Mouse (Mus musculus) liver, embryonic 11.5 days (tissue): ENCODE results near the gene Slc22a12. TPM values are rescaled to one million over a fixed set of nuclear protein-coding genes. Genes with fewer than 3 reads are reported as not detected.

Source experiments
- ATAC-seq: fragments of 200-750 bp; cut with Nextera tagmentation; replicated peaks from 2 replicates; pipeline ENCODE4 v1.8.0; 2017; ENCODE audit warnings: moderate number of reproducible peaks, mild to moderate bottlenecking, moderate TSS enrichment, moderate library complexity; ENCODE audit not compliant: low FRiP score
- DNase-seq: peaks from one replicate; pipeline ENCODE4 v3.0.0-alpha.2; 2017; ENCODE audit warnings: low spot score
- H3K27ac ChIP-seq: fragments of 300-500 bp; sonication (generic); 2 replicates; pipeline ENCODE4 v1.5.1; 2014; ENCODE audit warnings: mild to moderate bottlenecking, low read depth, low read length, control low read depth
- H3K27me3 ChIP-seq: fragments of 300-500 bp; sonication (generic); replicated peaks from 2 replicates; pipeline ENCODE4 v1.6.1; 2014; ENCODE audit warnings: low read length, mixed read lengths; ENCODE audit not compliant: control insufficient read depth, insufficient read depth
- H3K36me3 ChIP-seq: fragments of 300-500 bp; sonication (generic); 2 replicates; pipeline ENCODE4 v1.6.1; 2014; ENCODE audit warnings: mild to moderate bottlenecking, low read length, moderate library complexity, mixed read lengths; ENCODE audit not compliant: control insufficient read depth, insufficient read depth
- H3K4me1 ChIP-seq: fragments of 300-500 bp; sonication (generic); replicated peaks from 2 replicates; pipeline ENCODE4 v1.6.1; 2014; ENCODE audit warnings: low read length, mixed read lengths; ENCODE audit not compliant: control insufficient read depth, insufficient read depth
- H3K4me2 ChIP-seq: fragments of 300-500 bp; sonication (generic); 2 replicates; pipeline ENCODE4 v1.6.1; 2014; ENCODE audit warnings: mild to moderate bottlenecking, control low read depth, moderate library complexity
- H3K4me3 ChIP-seq: fragments of 300-500 bp; sonication (generic); 2 replicates; pipeline ENCODE4 v1.5.1; 2014; ENCODE audit warnings: low read depth, low read length, control low read depth
- H3K9ac ChIP-seq: fragments of 300-500 bp; sonication (generic); 2 replicates; pipeline ENCODE4 v1.6.1; 2014; ENCODE audit warnings: low read depth, low read length, control low read depth
- H3K9me3 ChIP-seq: fragments of 300-500 bp; sonication (generic); 2 replicates; pipeline ENCODE4 v1.6.1; 2016; ENCODE audit warnings: low read length, inconsistent platforms, mixed read lengths; ENCODE audit not compliant: control insufficient read depth
- WGBS: fragments of 180-500 bp; shearing (Covaris S2); extraction: QIAGEN DNeasy Blood & Tissue Kit; methylation state at CpG from one replicate; pipeline ENCODE4 v1.1.7; 2014; 5-methylcytosine and 5-hydroxymethylcytosine counted together
- polyA plus RNA-seq: library from polyadenylated mRNA; unstranded; fragments of >200 nt; fragmentation: Nextera tagmentation; extraction: Ambion mirVana; gene quantifications from 2 replicates; pipeline ENCODE4 v1.2.1, GENCODE M21; 2014

Slc22a12 gene
- polyA plus RNA-seq, 1 experiment from 2014 or later: not detected

DNA sequence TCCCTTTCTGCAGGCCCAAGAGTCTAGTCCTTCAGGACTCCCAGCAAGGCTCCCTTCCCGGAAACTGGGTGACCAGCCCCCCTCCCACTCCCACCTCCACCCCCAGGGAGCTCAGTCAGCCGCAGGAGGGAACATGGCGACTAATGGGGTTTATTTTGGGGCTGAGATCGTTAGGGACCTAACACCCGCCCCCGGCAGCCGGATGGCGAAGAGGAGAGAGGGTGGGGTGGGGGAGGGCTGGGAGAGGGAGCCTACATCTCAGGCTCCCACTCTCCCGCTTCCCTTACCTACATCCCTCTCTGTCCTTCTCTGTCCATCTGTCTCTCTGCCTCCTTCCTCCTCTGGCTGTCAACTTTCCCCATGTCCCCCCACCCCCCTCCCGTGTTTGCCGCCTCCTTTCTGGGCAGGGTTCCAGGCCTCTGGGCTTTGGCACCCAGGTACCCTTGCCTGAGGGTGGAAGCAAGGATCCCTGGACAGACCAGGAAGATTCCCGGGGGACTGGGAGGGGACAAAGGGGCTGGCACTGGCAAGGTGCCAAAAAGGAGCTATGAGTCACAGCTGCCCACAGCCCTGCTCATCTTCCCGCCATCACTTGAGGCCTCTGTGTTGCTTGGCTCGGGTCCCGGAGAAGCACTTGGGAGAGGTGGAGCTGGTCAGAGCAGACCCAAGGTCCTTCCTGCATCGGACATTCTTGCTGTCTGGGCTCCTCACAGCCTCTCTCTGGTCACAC, 38.7 kb downstream of the Slc22a12 start:
- 29% methylated on average over 14 of the region's 16 CpGs for WGBS
- H3K27me3 ChIP-seq: peaks cover 93% of the 10 kb centered on the region
- DNase-seq (no peak), ATAC-seq (no peak)
- H3K4me3 ChIP-seq: no peak overlapping the region
- H3K36me3 ChIP-seq: no peaks in the 10 kb centered on the region
- H3K9ac ChIP-seq: no peak overlapping the region
- H3K9me3 ChIP-seq: no peaks in the 10 kb centered on the region
- no peak overlapping the region for H3K27ac ChIP-seq
- no peak overlapping the region for H3K4me2 ChIP-seq
- peaks cover 5% of the 10 kb centered on the region; the same call in 1 of the 2 replicates for H3K4me1 ChIP-seq

DNA sequence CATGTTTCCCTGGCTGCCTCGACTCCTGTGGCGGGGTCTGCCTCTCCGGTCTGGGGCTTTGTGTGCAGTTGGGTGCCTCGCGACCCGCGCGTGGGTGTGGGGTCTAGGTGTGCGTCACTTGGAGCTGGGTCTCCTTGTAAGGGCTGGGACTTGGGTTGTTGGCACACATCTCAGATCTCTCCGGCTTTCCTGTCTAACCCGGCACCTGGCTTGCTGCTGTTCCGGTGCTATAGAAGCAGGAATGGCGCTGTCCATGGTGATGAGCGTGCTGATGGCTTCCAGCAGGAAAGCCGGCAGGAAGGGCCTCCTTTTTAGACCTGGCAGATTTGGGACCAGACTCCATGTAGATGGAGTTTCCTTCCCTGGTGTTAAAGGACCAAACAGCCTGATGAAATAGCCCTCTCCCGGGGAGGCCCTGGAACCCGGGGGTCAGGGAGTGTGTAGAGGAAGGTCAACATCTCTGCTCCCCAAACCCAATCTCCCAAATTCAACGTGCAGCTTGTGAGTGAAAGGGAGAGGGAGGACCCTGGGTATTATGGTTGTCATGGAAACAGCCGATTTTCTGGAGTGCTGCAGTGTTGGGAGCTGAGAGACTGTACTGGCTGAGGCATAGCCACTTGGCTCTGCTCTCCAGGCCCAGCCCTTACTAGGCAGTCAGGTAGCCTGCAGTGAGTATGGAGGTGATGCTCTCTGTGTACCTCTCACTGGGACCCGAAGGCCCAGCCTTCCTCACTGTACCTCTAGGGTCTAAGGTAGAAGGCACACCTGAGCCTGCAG, 40.1 kb downstream of the Slc22a12 start:
- ATAC-seq (no peak), DNase-seq (peak; percentile 74)
- H3K27ac ChIP-seq: no peak overlapping the region
- peak overlapping the region; percentile 35 for H3K4me3 ChIP-seq
- peaks cover 100% of the 10 kb centered on the region for H3K27me3 ChIP-seq
- peak overlapping the region; percentile 69 for H3K4me2 ChIP-seq
- H3K36me3 ChIP-seq: no peaks in the 10 kb centered on the region
- H3K9ac ChIP-seq: no peak overlapping the region
- no peaks in the 10 kb centered on the region for H3K9me3 ChIP-seq
- peaks cover 8% of the 10 kb centered on the region; the same call in 1 of the 2 replicates for H3K4me1 ChIP-seq
- WGBS: 4% methylated on average over 20 of the region's 20 CpGs

DNA sequence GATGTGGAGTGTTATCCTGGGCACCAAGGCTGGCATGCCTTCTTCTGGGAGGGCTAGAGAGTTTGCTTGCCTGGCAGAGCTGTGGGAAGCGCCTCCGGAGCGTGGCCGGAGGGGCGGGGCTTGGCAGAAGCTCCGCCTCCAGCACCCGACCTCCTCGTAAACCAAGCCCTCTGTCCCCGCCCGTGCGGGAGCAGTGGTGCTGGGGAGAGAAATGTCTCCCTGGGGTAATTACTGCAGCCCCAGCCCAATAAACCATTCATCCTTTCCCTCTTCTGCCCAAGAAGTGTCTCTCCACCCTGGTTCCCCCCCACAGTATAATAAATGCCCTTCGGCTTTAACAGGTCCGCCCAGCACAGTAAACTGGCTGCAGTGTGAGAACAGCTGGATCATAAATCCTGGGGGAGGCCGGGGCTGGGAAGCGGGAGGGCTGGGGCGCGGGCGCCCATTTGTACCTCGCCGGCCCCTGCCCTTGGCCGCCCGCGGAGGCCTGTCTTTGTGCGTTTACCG, 40.7 kb downstream of the Slc22a12 start:
- H3K4me3 ChIP-seq: peak overlapping the region; percentile 35
- H3K4me2 ChIP-seq: peak overlapping the region; percentile 69
- H3K4me1 ChIP-seq: peaks cover 8% of the 10 kb centered on the region; the same call in 1 of the 2 replicates
- H3K27me3 ChIP-seq: peaks cover 100% of the 10 kb centered on the region
- DNase-seq (no peak), ATAC-seq (no peak)
- no peak overlapping the region for H3K9ac ChIP-seq
- under 1% methylated on average over 25 of the region's 25 CpGs for WGBS
- H3K9me3 ChIP-seq: no peaks in the 10 kb centered on the region
- no peaks in the 10 kb centered on the region for H3K36me3 ChIP-seq
- H3K27ac ChIP-seq: no peak overlapping the region

DNA sequence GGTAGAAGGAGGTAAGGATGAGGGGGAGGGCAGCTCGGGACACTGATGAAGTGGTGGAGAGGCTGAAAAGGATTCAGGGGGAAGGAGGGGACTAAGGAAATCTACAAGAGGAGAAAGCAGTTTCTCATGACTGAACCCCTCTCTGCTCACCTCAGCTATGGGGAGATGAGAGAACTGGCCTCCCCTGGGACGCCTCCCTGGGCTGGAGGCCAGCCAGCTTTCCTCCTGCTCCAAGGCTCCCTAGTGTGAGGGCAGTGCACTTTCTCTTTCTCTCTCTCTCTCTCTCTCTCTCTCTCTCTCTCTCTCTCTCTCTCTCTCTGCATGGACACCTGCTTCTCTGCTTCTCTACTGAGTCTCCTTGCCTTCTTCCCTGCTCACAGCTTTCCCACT, 42.2 kb downstream of the Slc22a12 start:
- H3K36me3 ChIP-seq: no peaks in the 10 kb centered on the region
- H3K4me1 ChIP-seq: peaks cover 8% of the 10 kb centered on the region; the same call in 1 of the 2 replicates
- WGBS: 48% methylated on average over 2 of the region's 2 CpGs

DNA sequence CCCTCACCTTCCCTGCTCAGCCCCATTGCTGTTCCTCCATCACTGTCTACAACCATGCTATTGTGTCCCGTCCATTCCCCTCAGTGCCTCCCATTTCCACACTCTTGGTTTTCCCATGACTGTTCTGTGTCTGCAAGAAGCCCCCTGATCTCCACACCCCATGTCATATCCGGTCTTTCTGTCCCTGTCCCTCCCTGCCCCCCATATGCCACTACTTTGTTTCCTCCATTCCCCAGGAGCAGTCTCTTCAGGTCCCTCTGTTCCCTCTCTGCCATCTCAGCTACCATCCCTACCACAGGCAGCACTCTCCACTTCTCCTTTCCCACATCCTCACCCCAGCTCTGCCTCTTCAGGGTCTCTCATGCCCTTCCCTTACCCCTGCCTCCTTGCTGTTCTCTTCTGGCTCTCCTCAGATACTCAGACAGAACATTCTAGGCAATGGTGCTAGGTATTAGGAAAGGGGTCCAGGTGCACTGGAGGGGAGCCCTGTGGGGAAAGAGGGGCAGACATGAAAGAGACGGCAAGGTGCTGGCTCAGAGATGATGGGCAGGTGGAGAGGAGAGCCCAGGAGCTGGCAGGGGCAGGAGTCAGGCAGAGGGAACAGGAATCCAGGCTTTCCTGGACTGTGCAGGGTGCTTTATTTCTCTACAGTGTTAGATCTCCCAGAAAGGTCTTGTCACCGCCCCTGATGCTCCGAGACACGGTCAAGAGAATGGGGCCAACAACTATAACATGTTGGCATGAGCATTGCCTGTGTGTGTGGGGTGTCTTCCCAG, 42.8 kb downstream of the Slc22a12 start:
- Histone ChIP-seq H3K4me1 (peaks cover 8% of the 10 kb centered on the region; the same call in 1 of the 2 replicates), H3K36me3 (no peaks in the 10 kb centered on the region), H3K4me2 (no peak overlapping the region), H3K27ac (no peak overlapping the region), H3K9me3 (no peaks in the 10 kb centered on the region), H3K9ac (no peak overlapping the region), H3K4me3 (no peak overlapping the region), H3K27me3 (peaks cover 100% of the 10 kb centered on the region)
- ATAC-seq (no peak), DNase-seq (no peak)
- 48% methylated on average over 6 of the region's 6 CpGs for WGBS

More for the DNA sequence above, 42.2 kb downstream of the Slc22a12 start:
- no peak overlapping the region for H3K4me2 ChIP-seq
- H3K9ac ChIP-seq: no peak overlapping the region
- H3K27me3 ChIP-seq: peaks cover 100% of the 10 kb centered on the region
- no peak for DNase-seq
- no peaks in the 10 kb centered on the region for H3K9me3 ChIP-seq
- no peak overlapping the region for H3K27ac ChIP-seq
- no peak for ATAC-seq
- H3K4me3 ChIP-seq: no peak overlapping the region

DNA sequence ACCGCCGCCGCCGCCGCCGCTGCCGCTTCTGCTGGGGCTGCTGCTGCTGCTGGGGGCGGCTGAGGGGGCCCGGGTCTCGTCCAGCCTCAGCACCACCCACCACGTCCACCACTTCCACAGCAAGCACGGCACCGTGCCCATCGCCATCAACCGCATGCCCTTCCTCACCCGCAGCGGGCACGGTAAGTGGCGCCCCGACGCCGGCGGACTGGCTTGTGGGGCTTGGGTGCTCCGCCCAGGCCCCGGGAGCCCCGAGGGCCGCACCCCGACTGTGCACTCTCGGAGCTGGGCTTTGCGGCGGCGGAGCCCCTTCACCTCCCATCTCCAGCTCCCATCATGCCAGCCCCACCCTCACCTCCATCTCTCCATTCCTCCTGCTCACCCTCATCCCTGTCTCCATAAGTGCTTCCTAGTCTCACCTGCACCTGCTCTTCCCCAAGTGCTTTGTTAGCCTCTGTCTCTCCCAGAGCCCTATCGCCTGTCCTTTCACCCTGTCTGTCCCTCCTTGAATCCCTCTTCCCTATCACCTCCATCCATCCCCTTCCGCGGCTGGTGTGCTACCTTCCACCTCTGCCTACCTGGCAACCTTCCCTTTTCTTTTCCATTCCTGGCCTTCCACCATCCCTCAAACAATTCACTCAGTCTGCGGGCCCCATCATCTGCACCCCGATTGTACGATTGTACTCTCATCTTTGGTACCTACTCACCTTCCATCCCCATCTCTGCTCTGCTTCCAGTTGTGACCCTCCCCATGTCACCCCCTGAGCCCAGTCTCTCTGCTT, 44.3 kb downstream of the Slc22a12 start:
- Histone ChIP-seq H3K4me2 (peak overlapping the region; percentile 60), H3K9me3 (no peaks in the 10 kb centered on the region), H3K27me3 (peaks cover 96% of the 10 kb centered on the region), H3K4me1 (peaks cover 8% of the 10 kb centered on the region; the same call in 1 of the 2 replicates), H3K4me3 (peak overlapping the region; percentile 50), H3K27ac (no peak overlapping the region), H3K9ac (no peak overlapping the region), H3K36me3 (no peaks in the 10 kb centered on the region)
- ATAC-seq (no peak), DNase-seq (no peak)
- WGBS: 6% methylated on average over 36 of the region's 38 CpGs

DNA sequence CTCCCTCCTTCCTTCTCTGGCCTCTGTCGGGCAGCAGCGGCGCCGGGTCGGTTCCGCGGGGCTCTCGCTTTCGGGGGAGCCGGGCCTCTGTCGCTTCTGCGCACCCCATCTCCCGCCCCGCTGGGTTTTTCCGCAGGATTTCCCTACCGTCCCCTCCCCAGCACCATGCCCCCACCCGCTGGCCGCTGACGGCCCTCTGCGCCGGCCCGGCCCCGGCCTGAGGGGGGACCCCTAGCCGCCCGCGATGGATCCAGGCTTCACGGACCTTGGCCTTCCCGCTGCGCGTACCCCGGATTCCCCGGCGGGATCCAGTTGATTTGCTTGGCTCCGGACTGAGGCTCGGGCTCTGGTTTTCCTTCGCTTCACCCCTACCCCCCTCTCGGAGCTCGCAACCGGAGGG, 45.0 kb downstream of the Slc22a12 start:
- Histone ChIP-seq H3K9me3 (no peaks in the 10 kb centered on the region), H3K4me2 (peak overlapping the region; percentile 60), H3K27ac (no peak overlapping the region), H3K4me3 (peak overlapping the region; percentile 50), H3K27me3 (peaks cover 93% of the 10 kb centered on the region), H3K9ac (no peak overlapping the region), H3K4me1 (peaks cover 8% of the 10 kb centered on the region; the same call in 1 of the 2 replicates), H3K36me3 (no peaks in the 10 kb centered on the region)
- ATAC-seq (no peak), DNase-seq (no peak)
- WGBS: 1% methylated on average over 38 of the region's 39 CpGs
